Mouse (Mus musculus) limb, embryonic 11.5 days (tissue): Measurements from ENCODE around the gene Smg7. TPM values are rescaled to one million over a fixed set of nuclear protein-coding genes. Genes with fewer than 3 reads are reported as not detected.
"Not testable (repeated sequence)": the region's sequence is repeated elsewhere in the genome, so short reads cannot be mapped to it uniquely, and the experiment has no call there.

Source experiments
- ATAC-seq: fragments of 200-750 bp; cut with Nextera tagmentation; 2 replicates; pipeline ENCODE4 v1.8.0; 2017; ENCODE audit warnings: low read depth; ENCODE audit not compliant: insufficient number of reproducible peaks, low FRiP score, low TSS enrichment
- DNase-seq: peaks from one replicate; pipeline ENCODE4 v3.0.0-alpha.2; 2015; ENCODE audit warnings: low spot score
- H3K27ac ChIP-seq: fragments of 300-500 bp; sonication (generic); replicated peaks from 2 replicates; pipeline ENCODE4 v1.5.1; 2014; ENCODE audit warnings: low read depth, mild to moderate bottlenecking, low read length
- H3K27me3 ChIP-seq: fragments of 300-500 bp; sonication (generic); 2 replicates; pipeline ENCODE4 v1.6.1; 2014; ENCODE audit warnings: mild to moderate bottlenecking, low read length, mixed read lengths; ENCODE audit not compliant: control insufficient read depth, insufficient read depth
- H3K36me3 ChIP-seq: fragments of 300-500 bp; sonication (generic); 2 replicates; pipeline ENCODE4 v1.6.1; 2014; ENCODE audit warnings: mild to moderate bottlenecking, low read length, moderate library complexity, mixed read lengths; ENCODE audit not compliant: control insufficient read depth, insufficient read depth
- H3K4me1 ChIP-seq: fragments of 300-500 bp; sonication (generic); 2 replicates; pipeline ENCODE4 v1.6.1; 2014; ENCODE audit warnings: low read length, mixed read lengths; ENCODE audit not compliant: control insufficient read depth, insufficient read depth
- H3K4me2 ChIP-seq: fragments of 300-500 bp; sonication (generic); 2 replicates; pipeline ENCODE4 v1.6.1; 2014; ENCODE audit warnings: low read depth, mild to moderate bottlenecking, moderate library complexity; ENCODE audit not compliant: severe bottlenecking
- H3K4me3 ChIP-seq: fragments of 300-500 bp; sonication (generic); 2 replicates; pipeline ENCODE4 v1.5.1; 2014; ENCODE audit warnings: low read depth, low read length
- H3K9ac ChIP-seq: fragments of 300-500 bp; sonication (generic); 2 replicates; pipeline ENCODE4 v1.6.1; 2014; ENCODE audit warnings: mild to moderate bottlenecking, low read length
- H3K9me3 ChIP-seq: fragments of 300-500 bp; sonication (generic); 2 replicates; pipeline ENCODE4 v1.6.1; 2016; ENCODE audit warnings: low read length; ENCODE audit not compliant: control insufficient read depth
- WGBS: fragments of 180-500 bp; shearing (Covaris S2); extraction: QIAGEN DNeasy Blood & Tissue Kit; methylation state at CpG from one replicate; pipeline ENCODE4 v1.1.7; 2014; 5-methylcytosine and 5-hydroxymethylcytosine counted together
- polyA plus RNA-seq: library from polyadenylated mRNA; unstranded; fragments of >200 nt; fragmentation: Nextera tagmentation; extraction: Ambion mirVana; gene quantifications from 2 replicates; pipeline ENCODE4 v1.2.1, GENCODE M21; 2014

Smg7 gene
- polyA plus RNA-seq, 1 experiment from 2014 or later: 38.6 TPM

DNA sequence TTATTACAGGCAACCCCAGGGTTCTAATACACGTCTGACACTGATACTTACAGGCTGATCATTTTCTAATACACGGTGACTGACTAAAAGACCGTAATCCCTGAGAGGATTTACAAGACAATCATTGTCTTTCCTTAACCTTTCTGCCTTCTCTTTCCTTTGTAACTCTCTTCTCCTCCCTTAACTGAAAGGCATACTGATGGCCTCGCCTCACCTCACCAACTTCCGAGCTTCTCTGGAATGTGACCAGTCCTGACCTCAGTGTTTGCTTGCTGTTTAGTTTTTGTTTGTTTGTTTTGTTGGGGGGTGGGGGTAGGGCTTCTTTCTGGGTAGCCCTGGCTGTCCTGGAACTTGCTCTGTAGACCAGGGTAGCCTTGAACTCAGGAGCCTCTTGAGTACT lies 13.3 kb upstream of the Smg7 start:
- 54% methylated on average over 5 of the region's 5 CpGs for WGBS
- Histone ChIP-seq H3K4me3 (no peak overlapping the region), H3K4me1 (no peaks in the 10 kb centered on the region), H3K27me3 (no peaks in the 10 kb centered on the region), H3K4me2 (no peak overlapping the region), H3K27ac (no peak overlapping the region), H3K36me3 (no peaks in the 10 kb centered on the region), H3K9me3 (no peaks in the 10 kb centered on the region), H3K9ac (no peak overlapping the region)
- no peak for DNase-seq
- no peak for ATAC-seq

GRCm38 (mm10) chr1:152913483-152914460 lies 11.3 kb upstream of the Smg7 start:
- ATAC-seq (no peak), DNase-seq (no peak)
- Histone ChIP-seq H3K9me3 (no peaks in the 10 kb centered on the region), H3K4me2 (no peak overlapping the region), H3K27me3 (no peaks in the 10 kb centered on the region), H3K36me3 (no peaks in the 10 kb centered on the region), H3K9ac (no peak overlapping the region), H3K4me1 (no peaks in the 10 kb centered on the region), H3K4me3 (no peak overlapping the region), H3K27ac (no peak overlapping the region)
- 78% methylated on average over 6 of the region's 6 CpGs for WGBS

DNA sequence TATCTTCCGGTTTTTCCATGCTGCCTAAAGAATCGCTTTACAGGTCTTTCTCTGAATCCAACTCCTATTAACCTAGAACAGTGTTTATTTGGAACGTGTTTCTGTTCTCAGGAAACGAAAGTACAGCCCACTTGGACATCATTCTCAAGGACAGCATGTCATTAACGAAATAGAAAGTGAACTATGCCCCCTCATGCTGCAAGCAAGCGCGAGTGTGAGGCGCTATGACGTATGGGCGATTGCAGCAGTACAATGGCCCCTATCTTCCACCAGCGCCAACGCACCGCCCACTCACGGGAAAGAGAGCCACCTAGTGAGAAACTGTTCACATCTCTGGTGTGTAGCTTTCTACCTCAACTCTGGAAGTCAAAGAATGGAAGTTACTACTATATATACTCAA lies 2.0 kb upstream of the Smg7 start:
- Histone ChIP-seq H3K27ac (no peak overlapping the region), H3K4me2 (peak overlapping the region; percentile 92), H3K9ac (no peak overlapping the region), H3K4me1 (peaks cover 5% of the 10 kb centered on the region; the same call in 1 of the 2 replicates), H3K27me3 (no peaks in the 10 kb centered on the region), H3K4me3 (peak overlapping the region; percentile 14; the same call in 1 of the 2 replicates), H3K36me3 (no peaks in the 10 kb centered on the region), H3K9me3 (no peaks in the 10 kb centered on the region)
- DNase-seq (peak; percentile 78), ATAC-seq (no peak)
- 4% methylated on average over 14 of the region's 14 CpGs for WGBS

- Histone ChIP-seq H3K4me2 (peak overlapping the region; percentile 92), H3K36me3 (no peaks in the 10 kb centered on the region), H3K27ac (peak overlapping the region; percentile 65; the same call in 1 of the 2 replicates), H3K4me3 (peak overlapping the region; percentile 91), H3K4me1 (peaks cover 5% of the 10 kb centered on the region; the same call in 1 of the 2 replicates), H3K9me3 (no peaks in the 10 kb centered on the region), H3K9ac (peak overlapping the region; percentile 96), H3K27me3 (no peaks in the 10 kb centered on the region)
- no peak for DNase-seq
- under 1% methylated on average over 36 of the region's 36 CpGs for WGBS
- 0 out of 2 replicates have a peak, but pooled peaks have one; percentile 10 for ATAC-seq
These were observed 1.2 kb upstream of the Smg7 start for GRCm38 (mm10) chr1:152903591-152904135.

DNA sequence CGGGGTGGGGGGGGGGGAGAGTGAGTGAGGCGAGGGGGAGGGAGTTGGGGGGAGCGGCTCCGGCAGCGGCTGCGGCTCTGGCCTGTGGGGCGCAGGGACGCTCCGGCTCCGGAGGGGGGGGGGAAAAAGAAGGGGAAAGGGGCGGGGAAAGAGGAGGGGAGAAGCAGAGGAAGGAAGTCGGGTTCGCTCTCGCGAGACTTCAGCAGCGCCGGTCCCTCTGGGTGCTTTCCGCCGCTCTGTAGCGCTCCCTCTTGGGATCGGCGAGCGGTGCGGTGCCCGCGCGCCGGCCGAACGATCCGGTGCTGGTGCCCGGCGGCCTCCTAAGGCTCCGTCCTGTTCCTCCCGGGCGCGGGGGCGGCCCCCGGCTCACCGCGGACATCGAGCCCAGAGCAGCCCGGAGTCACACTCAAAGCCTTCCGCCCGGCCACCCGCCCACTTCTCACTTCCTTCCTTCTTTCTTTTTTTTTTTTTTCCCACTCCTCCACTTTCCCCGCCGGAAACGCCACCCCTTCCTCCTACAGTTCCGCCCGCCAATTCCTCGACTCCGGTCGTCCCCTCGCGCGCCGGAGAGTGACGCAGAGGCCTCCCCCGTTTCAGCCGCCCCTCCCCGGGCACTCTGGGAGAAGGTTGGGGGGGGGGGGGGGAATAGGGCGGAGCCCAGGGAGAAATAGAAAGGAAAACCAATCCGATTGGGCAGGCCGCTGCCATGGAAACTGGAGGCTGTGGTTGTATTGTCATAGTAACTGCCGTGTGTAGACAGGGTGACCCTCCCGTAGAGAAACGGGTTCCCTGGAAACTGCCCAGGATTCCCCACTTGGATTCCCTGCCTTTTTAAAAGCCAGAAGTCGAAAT lies 445 bp upstream of the Smg7 start:
- Histone ChIP-seq H3K9me3 (no peaks in the 10 kb centered on the region), H3K27me3 (no peaks in the 10 kb centered on the region), H3K4me2 (peak overlapping the region; percentile 92), H3K27ac (peak overlapping the region; percentile 95), H3K4me1 (peaks cover 5% of the 10 kb centered on the region; the same call in 1 of the 2 replicates), H3K9ac (peak overlapping the region; percentile 96), H3K4me3 (peak overlapping the region; percentile 91), H3K36me3 (no peaks in the 10 kb centered on the region)
- ATAC-seq (peak; percentile 85), DNase-seq (peak; percentile 97)
- WGBS: under 1% methylated on average over 44 of the region's 69 CpGs

DNA sequence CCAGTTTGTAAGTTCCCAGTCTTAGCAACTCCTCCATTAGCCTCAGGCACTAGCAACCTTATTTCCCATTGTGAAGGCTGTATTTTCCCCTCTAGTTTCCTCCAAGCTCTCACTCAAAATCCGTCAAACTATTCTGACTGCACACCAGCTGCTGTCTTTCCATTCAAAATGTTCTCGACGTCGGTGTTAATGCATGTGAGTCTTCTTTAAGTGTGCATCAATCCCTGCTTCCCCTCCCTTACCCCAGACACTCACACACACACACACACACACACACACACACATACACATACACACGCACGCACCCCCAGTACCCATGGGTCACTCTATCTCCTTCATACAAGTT lies 1.1 kb downstream of the Smg7 start:
- Histone ChIP-seq H3K9me3 (no peaks in the 10 kb centered on the region), H3K4me3 (peak overlapping the region; percentile 91), H3K36me3 (no peaks in the 10 kb centered on the region), H3K27me3 (no peaks in the 10 kb centered on the region), H3K4me2 (peak overlapping the region; percentile 78), H3K9ac (peak overlapping the region; percentile 96), H3K4me1 (peaks cover 5% of the 10 kb centered on the region; the same call in 1 of the 2 replicates), H3K27ac (no peak overlapping the region)
- no peak for DNase-seq
- ATAC-seq: no peak
- 6% methylated on average over 6 of the region's 6 CpGs for WGBS

DNA sequence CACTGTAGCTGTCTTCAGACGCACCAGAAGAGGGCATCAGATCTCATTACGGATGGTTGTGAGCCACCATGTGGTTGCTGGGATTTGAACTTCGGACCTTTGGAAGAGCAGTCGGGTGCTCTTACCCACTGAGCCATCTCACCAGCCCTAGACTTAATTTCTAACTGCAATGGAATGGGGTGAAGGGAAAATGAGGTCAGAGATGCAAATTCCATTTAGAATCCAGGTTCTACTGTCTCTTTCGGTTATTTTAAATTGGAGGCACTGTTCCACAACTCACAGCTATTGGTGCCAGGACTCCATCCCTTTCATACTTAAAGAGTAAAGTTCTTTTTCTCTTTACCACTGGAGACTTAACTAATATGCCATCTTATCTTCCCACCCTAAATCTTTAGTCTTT lies 14.4 kb downstream of the Smg7 start:
- H3K4me3 ChIP-seq, H3K27me3 ChIP-seq, H3K27ac ChIP-seq, H3K4me1 ChIP-seq, H3K36me3 ChIP-seq, DNase-seq, H3K4me2 ChIP-seq, H3K9ac ChIP-seq, H3K9me3 ChIP-seq, ATAC-seq: not testable (repeated sequence)
- WGBS: 97% methylated on average over 3 of the region's 5 CpGs

- 80% methylated on average over 3 of the region's 3 CpGs for WGBS
- no peak overlapping the region for H3K27ac ChIP-seq
- H3K4me2 ChIP-seq: no peak overlapping the region
- DNase-seq: no peak
- no peak overlapping the region for H3K4me3 ChIP-seq
- ATAC-seq: no peak
- no peaks in the 10 kb centered on the region for H3K27me3 ChIP-seq
- peaks cover 5% of the 10 kb centered on the region; the same call in 1 of the 2 replicates for H3K36me3 ChIP-seq
- no peak overlapping the region for H3K9ac ChIP-seq
- H3K9me3 ChIP-seq: no peaks in the 10 kb centered on the region
- no peaks in the 10 kb centered on the region for H3K4me1 ChIP-seq
These were observed 31.4 kb downstream of the Smg7 start for GRCm38 (mm10) chr1:152871031-152871430.
